Mouse (Mus musculus) myocyte (in vitro differentiated cells): ENCODE measurements around the gene Faf1.

ENCODE experiments used
- CEBPB ChIP-seq: IDR thresholded peaks from 2 replicates; pipeline ENCODE4 v1.6.1; 2011; ENCODE audit warnings: mild to moderate bottlenecking, moderate library complexity; ENCODE audit not compliant: poor library complexity, insufficient read depth, severe bottlenecking
- E2F4 ChIP-seq: IDR thresholded peaks from one replicate; pipeline ENCODE4 v1.6.1; 2011; ENCODE audit warnings: mild to moderate bottlenecking, control low read depth, moderate library complexity; ENCODE audit not compliant: insufficient read depth
- MAX ChIP-seq: IDR thresholded peaks from one replicate; pipeline ENCODE4 v1.6.1; 2011; ENCODE audit warnings: low read depth, mild to moderate bottlenecking, control low read depth
- MYOD1 ChIP-seq, 3 experiments: IDR thresholded peaks; one replicate each; pipeline ENCODE4 v1.6.1; 2011; ENCODE audit warnings: control low read depth in 2 of 3, low read depth in 2 of 3, mild to moderate bottlenecking in 2 of 3, moderate library complexity in 1 of 3; ENCODE audit not compliant: insufficient read length in 2 of 3, control insufficient read depth in 1 of 3
- MYOG ChIP-seq, 3 experiments: IDR thresholded peaks; one replicate each; pipeline ENCODE4 v1.6.1; 2011; ENCODE audit warnings: control low read depth in 2 of 3, low read depth in 2 of 3, mild to moderate bottlenecking in 2 of 3; ENCODE audit not compliant: insufficient read length in 2 of 3, control insufficient read depth in 1 of 3, insufficient read depth in 1 of 3
- POLR2A ChIP-seq: IDR thresholded peaks from one replicate; pipeline ENCODE4 v1.6.1; 2011; ENCODE audit warnings: low read depth, mild to moderate bottlenecking, control low read depth, moderate library complexity; ENCODE audit not compliant: insufficient read length
- POLR2AphosphoS2 ChIP-seq: IDR thresholded peaks from one replicate; pipeline ENCODE4 v1.6.1; 2011; ENCODE audit warnings: low read depth, control low read depth; ENCODE audit not compliant: insufficient read length
- SRF ChIP-seq: IDR thresholded peaks from one replicate; pipeline ENCODE4 v1.6.1; 2011; ENCODE audit warnings: low read depth; ENCODE audit not compliant: control insufficient read depth, insufficient read length
- TCF12 ChIP-seq: IDR thresholded peaks from one replicate; pipeline ENCODE4 v1.6.1; 2011; ENCODE audit warnings: mild to moderate bottlenecking, control low read depth; ENCODE audit not compliant: poor library complexity, insufficient read depth, severe bottlenecking
- TCF3 ChIP-seq: IDR thresholded peaks from one replicate; pipeline ENCODE4 v1.6.1; 2011; ENCODE audit warnings: low read depth, control low read depth; ENCODE audit not compliant: insufficient read length
- USF1 ChIP-seq: IDR thresholded peaks from one replicate; pipeline ENCODE4 v1.6.1; 2011; ENCODE audit warnings: low read depth, mild to moderate bottlenecking, control low read depth, moderate library complexity

DNA sequence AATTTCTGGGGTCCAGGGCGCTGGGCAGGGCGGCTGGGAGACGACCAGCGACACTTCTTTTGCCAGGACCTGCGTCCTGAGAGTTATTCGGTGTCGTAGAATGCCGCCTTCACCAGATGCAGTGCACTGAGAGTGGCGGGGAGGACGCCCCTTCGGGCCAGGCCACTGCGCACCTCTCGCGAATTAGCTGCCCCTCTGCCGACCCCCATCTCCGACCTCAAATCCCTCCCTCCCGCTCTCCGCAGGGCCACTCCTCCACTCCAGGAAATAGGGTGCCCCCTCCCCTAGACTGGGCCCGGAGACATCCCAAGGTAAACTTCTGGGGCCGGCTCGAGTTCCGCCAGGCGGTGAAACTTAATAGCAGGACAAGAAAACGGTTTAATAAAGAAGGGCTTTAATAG lies 307.6 kb downstream of the Faf1 start:
- no peak for TF ChIP-seq MYOD1 (IDR thresholded peaks at IDR 0.05; ENCODE audit: control insufficient read depth in 1 of 3, insufficient read length in 2 of 3, low read depth in 2 of 3)
- TF ChIP-seq POLR2A = no peak
- TF ChIP-seq E2F4 = no peak
- no peak for TF ChIP-seq USF1
- TF ChIP-seq TCF12 = no peak
- no peak for TF ChIP-seq POLR2AphosphoS2
- TF ChIP-seq MAX = no peak
- no peak for TF ChIP-seq SRF
- TF ChIP-seq MYOG (IDR thresholded peaks at IDR 0.05; ENCODE audit: control insufficient read depth in 1 of 3, insufficient read depth in 1 of 3, insufficient read length in 2 of 3, low read depth in 2 of 3) = no peak
- no peak for TF ChIP-seq CEBPB
- TF ChIP-seq TCF3 = no peak
